15 mouse cellular contexts compared by ENCODE assay signal in genomic region chr2:55450774-55451173, GRCm38 (mm10). TPM values are rescaled to one million over a fixed set of nuclear protein-coding genes. Genes with fewer than 3 reads are reported as not detected.
A peak's percentile ranks its signal among the peaks of the same experiment; 100 is the strongest.
DNase-seq lines count a peak whose midpoint lies in the region; ATAC-seq and TF ChIP-seq lines count a peak whose summit lies in the region.
"Had no signal": no experiment of that assay in that cellular context is flagged by ENCODE, and none has a peak within 500 bp of the region (broad histone marks: within the 10 kb centered on the region; RNA-seq: fewer than 3 reads in every experiment).

No protein-coding gene starts in this region.

- WGBS in stomach, postnatal 0 days: 54% methylated on average over 1 of the region's 1 CpGs

- H3K27me3 ChIP-seq in stomach, postnatal 0 days (ENCODE audit: control insufficient read depth, insufficient read depth, low read length): no peaks in the 10 kb centered on the region
- H3K27me3 ChIP-seq: Patski had no signal

- peak; percentile 58 to 60 for DNase-seq in frontal cortex, adult 2 months (ENCODE audit: extremely low spot score in 1 of 2, low spot score in 1 of 2)
- DNase-seq in frontal cortex, postnatal 10 days (ENCODE audit: low spot score in 2 of 2): no peak
- DNase-seq in right cerebral cortex, adult 2 months (ENCODE audit: low spot score in 2 of 2): peak; percentile 27 to 35
- DNase-seq in right cerebral cortex, postnatal 4 days: no peak
- peak; percentile 77 for DNase-seq in layer of hippocampus, adult 9-11 months
- no peak for DNase-seq in lung, postnatal 10 days
- no peak for DNase-seq in heart, postnatal 14 days
- DNase-seq in stomach, postnatal 0 days (ENCODE audit: low spot score): no peak
- DNase-seq: adrenal gland, postnatal 14 days; kidney, postnatal 36 days; thymus, postnatal 14 days had no signal

- ATAC-seq in stomach, postnatal 0 days (ENCODE audit: low FRiP score, low TSS enrichment): no peak
- ATAC-seq: Patski had no signal

- no peak for TF ChIP-seq EP300 in stomach, postnatal 0 days (optimal IDR thresholded peaks at IDR 0.05)

- H3K36me3 ChIP-seq in stomach, postnatal 0 days (ENCODE audit: control insufficient read depth, insufficient read depth, low read length): no peaks in the 10 kb centered on the region
- H3K36me3 ChIP-seq: heart, embryonic 10.5 days had no signal

- H3K4me3 ChIP-seq in stomach, postnatal 0 days (ENCODE audit: low read depth, low read length): no peak overlapping the region
- H3K4me3 ChIP-seq: heart, embryonic 10.5 days had no signal

- no peak for TF ChIP-seq CTCF in stomach, postnatal 0 days (IDR thresholded peaks at IDR 0.05; ENCODE audit: low read depth)

- H3K4me2 ChIP-seq in stomach, postnatal 0 days (replicated peaks; ENCODE audit: low read depth): no peak overlapping the region

- intact Hi-C loops in heart, postnatal 14 days (cut with DNase I): no loop called here

- no peaks in the 10 kb centered on the region for H3K4me1 ChIP-seq in stomach, postnatal 0 days (replicated peaks; ENCODE audit: control insufficient read depth, insufficient read depth)
- H3K4me1 ChIP-seq: heart, embryonic 10.5 days had no signal

- no peaks in the 10 kb centered on the region for H3K9me3 ChIP-seq in stomach, postnatal 0 days (ENCODE audit: control insufficient read depth, low read length)
- H3K9me3 ChIP-seq: heart, embryonic 10.5 days had no signal

- no peak overlapping the region for H3K27ac ChIP-seq in stomach, postnatal 0 days (replicated peaks)
- H3K27ac ChIP-seq: heart, embryonic 10.5 days; liver, embryonic 14.5 days had no signal

- no peak overlapping the region for H3K9ac ChIP-seq in stomach, postnatal 0 days (ENCODE audit: low read length)
- H3K9ac ChIP-seq: liver, embryonic 14.5 days had no signal

RNA-seq across cellular contexts. Expression of gene Kcnj3, which starts 15.0 kb away (rescaled TPM):
- 64.7 and 65.9 TPM in 2 replicates for polyA plus RNA-seq in frontal cortex, adult 2 months (2012; rRNA removed)
- 10 to 100 TPM; 31.3 to 41.1 TPM for total RNA-seq in heart, postnatal 14 days (2021)
- polyA plus RNA-seq in stomach, postnatal 0 days (2015; fragmentation: Nextera tagmentation; extraction: Ambion mirVana): 0.10 and 0.18 TPM in 2 replicates
- total RNA-seq: monocyte, adult 5-6 weeks had no signal
- polyA plus RNA-seq: Patski had no signal

Comparison
In these comparisons a context has a peak if more than half of its experiments do, and no peak if none do; other contexts are left out.
1. DNase-seq: peak in frontal cortex, adult 2 months (2 of 2), right cerebral cortex, adult 2 months (2 of 2) and layer of hippocampus, adult 9-11 months (single experiment); none in frontal cortex, postnatal 10 days (0 of 2), right cerebral cortex, postnatal 4 days (single experiment), lung, postnatal 10 days (single experiment), heart, postnatal 14 days (0 of 2) and stomach, postnatal 0 days (single experiment).
2. RNA of gene Kcnj3, which starts 15.0 kb away (polyA plus RNA-seq): 64.7 to 65.9 TPM in frontal cortex, adult 2 months; 0.10 to 0.18 TPM in stomach, postnatal 0 days; every median in the first group is over 10 times any median in the second.